Mouse (Mus musculus): ENCODE data around the gene Ptch2. TPM values are rescaled to one million over a fixed set of nuclear protein-coding genes. Genes with fewer than 3 reads are reported as not detected.
A peak's percentile ranks its signal among the peaks of the same experiment; 100 is the strongest.

Gene Ptch2
- total RNA-seq (2021): 1 to 10 TPM; 1.7 to 3.5 TPM
- long read RNA-seq, experiment 1, partial matches to known transcripts: 0 of 1 reads
- long read RNA-seq, experiment 1, other reads (novel, unspliced or antisense): 1 of 1 reads
- long read RNA-seq, experiment 2: 0 reads

DNA sequence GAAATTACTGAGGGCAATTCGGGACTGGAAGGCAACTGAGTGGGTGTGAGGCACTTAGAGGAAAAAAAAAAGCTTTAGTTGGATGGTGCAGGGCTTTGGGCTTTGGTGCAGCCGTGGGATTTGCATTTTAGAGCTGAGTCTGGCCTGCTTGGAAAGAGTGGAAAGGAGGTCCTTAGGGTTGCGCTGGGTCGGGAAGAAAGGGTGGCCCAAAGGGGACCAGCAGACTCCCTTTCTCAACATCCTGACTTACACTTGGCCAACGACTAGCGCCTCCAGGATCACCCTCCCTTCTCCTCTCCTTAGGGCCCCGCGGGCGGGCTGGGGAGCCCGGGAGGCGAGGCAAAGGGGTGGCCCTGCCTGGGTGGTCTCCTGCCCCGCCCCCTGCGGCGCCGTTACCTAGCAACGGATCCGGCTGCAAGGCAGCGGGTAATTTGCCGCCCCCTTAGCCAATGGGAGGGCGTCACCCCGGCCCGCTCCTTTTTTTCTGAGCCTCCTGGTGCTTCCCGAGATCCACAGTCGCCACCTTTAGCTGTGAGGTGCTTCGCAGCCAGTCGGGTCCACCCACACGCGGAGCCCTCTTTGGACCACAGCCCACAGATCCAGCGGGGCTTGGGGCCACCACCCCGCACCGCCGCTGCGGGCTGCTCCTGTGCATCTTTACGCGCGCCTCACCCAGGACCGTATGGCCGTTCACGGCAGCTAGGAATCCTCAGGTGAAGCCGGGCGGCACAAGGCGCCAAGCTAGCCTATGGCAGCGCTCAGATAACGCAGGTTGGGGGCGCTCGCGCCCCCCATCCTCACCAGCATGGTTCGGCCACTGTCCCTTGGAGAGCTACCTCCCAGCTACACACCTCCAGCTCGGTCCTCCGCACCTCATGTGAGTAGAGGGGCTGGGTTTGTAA is at the start of gene Ptch2:
TSS of gene Ptch2 (plus strand) at position 525 of the 902 bp plus-strand sequence.
- intact Hi-C loops (cut with DNase I): no loop called here
- peak within 1 kb of the TSS; percentile 58 for H3K4me3 ChIP-seq
- DNase-seq (ENCODE audit: extremely low spot score in 1 of 2, low spot score in 2 of 2): peak; percentile 22 to 52
- no peak; the same call in 1 of the 2 replicates for TF ChIP-seq CTCF (IDR thresholded peaks at IDR 0.05)
- H3K27ac ChIP-seq: no peak within 1 kb of the TSS

DNA sequence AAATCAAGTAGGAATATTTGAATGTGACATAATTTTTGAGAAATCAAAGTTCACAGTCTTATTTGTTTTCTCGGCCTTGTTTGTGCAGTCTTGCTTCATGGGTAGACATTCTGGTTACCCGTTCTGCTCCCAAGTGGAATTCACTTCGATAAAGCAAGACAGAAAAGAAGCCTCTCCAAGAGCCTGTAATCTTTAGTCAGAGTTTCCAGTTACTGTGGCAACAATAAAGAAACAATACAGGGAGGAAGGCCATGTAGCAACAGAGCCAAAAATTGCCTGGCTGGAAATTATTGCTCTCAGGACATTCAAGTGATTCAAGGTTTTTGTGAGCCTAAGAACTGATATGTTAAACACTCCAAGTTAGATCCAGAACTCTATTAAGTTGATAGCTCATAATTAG is 47.0 kb upstream of the Ptch2 start:
- DNase-seq (ENCODE audit: extremely low spot score in 1 of 2, low spot score in 2 of 2): no peak
- intact Hi-C loops (cut with DNase I): no loop called here
- no peak for TF ChIP-seq CTCF (IDR thresholded peaks at IDR 0.05)

DNA sequence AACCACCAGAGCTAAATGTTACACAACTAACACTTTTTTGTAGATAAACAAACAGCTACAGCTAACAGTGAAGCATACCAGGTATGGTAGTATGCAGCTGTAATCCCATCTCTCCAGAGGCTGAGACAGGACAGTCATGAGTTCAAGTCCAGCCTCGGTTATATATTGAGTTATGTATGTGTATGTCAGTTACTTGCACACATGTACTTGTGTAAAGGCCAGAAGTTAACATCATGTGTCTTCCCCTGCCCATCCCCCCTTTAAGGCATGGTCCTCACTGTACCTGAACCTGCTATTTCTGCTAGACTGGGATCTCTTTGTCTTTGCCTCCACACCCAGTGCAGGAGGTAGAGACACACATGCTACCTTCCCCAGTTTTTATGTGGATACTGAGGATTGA is 46.4 kb upstream of the Ptch2 start:
- TF ChIP-seq CTCF (IDR thresholded peaks at IDR 0.05): no peak
- intact Hi-C loops (cut with DNase I): no loop called here

More for the DNA sequence above, 47.0 kb upstream of the Ptch2 start:
- no peak overlapping the region for H3K4me3 ChIP-seq
- no peak overlapping the region for H3K27ac ChIP-seq

DNA sequence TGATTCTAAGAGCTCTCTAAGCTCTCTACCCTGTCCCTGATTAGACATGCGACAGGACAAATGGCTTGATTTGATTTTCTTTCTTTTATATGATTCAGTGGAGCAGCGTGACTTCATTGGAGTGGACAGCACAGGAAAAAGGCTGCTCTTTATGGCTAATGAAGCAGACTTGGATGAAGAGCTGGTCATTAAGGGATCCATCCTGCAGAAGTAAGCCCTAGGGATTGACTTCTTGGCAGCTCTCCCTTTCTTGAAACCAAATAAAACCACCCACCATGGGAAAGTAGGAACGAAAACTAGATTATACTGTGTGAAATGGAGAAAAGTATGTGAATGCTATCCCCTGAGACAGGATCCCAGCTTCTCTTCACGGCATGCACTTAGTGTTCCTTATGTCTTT is 43.2 kb upstream of the Ptch2 start:
- DNase-seq (ENCODE audit: extremely low spot score in 1 of 2, low spot score in 2 of 2): no peak
- H3K27ac ChIP-seq: no peak overlapping the region
- H3K4me3 ChIP-seq: no peak overlapping the region
- intact Hi-C loops (cut with DNase I): no loop called here
- no peak for TF ChIP-seq CTCF (IDR thresholded peaks at IDR 0.05)

More for the DNA sequence above, 46.4 kb upstream of the Ptch2 start:
- Histone ChIP-seq H3K4me3 (no peak overlapping the region), H3K27ac (no peak overlapping the region)
- no peak for DNase-seq (ENCODE audit: extremely low spot score in 1 of 2, low spot score in 2 of 2)

DNA sequence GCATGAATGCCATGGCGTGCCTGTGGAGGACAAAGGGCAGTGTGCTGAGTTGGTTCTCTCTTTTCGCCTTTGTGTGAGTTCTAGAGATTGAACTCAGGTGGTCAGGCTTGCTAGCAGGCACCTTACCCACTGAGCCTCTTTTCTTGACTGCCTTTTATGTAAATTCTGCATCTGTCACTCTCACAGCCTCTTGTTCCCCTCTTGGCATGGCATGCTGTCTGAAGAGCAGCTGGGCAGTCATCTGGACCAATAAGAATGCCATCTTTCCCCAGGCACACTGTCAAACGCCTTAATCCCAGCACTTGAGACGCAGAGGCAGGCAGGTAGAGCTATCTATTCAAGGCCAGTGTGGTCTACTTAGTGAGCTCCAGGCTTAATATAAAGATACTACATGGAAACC is 41.9 kb upstream of the Ptch2 start:
- intact Hi-C loops (cut with DNase I): no loop called here
- no peak for TF ChIP-seq CTCF (IDR thresholded peaks at IDR 0.05)
- no peak for DNase-seq (ENCODE audit: extremely low spot score in 1 of 2, low spot score in 2 of 2)
- H3K4me3 ChIP-seq: no peak overlapping the region
- no peak overlapping the region for H3K27ac ChIP-seq

DNA sequence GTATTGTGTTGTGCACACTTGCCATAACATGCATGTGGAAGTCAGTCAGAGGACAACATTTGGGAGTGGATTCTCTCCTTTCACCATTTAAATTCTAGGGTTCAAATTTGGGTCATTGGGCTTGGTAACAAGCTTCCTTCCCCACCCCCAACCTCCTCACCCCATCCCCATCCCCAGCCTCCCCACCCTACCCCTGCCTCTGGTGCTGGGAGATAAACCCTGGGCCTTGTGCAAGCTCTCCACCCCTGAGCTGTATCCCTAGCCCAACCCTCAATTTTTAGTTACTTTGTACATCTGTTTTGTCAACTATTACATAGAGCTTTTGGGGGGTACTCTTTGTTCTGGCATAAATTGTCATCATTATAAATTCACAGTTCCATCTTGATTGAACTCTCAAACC is 39.8 kb upstream of the Ptch2 start:
- no peak for TF ChIP-seq CTCF (IDR thresholded peaks at IDR 0.05)
- no peak overlapping the region for H3K4me3 ChIP-seq
- DNase-seq (ENCODE audit: extremely low spot score in 1 of 2, low spot score in 2 of 2): no peak
- H3K27ac ChIP-seq: no peak overlapping the region
- intact Hi-C loops (cut with DNase I): no loop called here

DNA sequence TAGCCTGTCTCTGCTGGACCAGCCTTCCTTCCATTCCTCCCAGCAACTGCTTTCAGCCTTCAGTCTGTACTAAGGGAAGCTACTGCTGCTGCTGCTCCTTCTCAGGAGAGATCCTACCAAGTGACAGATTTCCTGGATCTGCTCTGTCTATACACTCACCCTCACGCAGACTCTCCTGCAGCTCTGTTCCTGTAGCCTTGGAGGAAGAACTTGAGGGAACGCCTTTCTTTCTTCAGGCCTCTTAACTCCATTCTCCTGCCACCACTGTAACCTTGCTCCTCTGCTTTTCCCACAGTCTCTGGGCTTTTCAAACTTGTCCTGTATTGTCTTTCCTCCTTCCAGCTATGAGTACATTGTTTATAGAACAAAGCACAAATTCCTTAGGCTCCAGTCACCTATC is 39.4 kb upstream of the Ptch2 start:
- intact Hi-C loops (cut with DNase I): no loop called here
- no peak overlapping the region for H3K27ac ChIP-seq
- no peak for DNase-seq (ENCODE audit: extremely low spot score in 1 of 2, low spot score in 2 of 2)
- no peak for TF ChIP-seq CTCF (IDR thresholded peaks at IDR 0.05)
- no peak overlapping the region for H3K4me3 ChIP-seq

DNA sequence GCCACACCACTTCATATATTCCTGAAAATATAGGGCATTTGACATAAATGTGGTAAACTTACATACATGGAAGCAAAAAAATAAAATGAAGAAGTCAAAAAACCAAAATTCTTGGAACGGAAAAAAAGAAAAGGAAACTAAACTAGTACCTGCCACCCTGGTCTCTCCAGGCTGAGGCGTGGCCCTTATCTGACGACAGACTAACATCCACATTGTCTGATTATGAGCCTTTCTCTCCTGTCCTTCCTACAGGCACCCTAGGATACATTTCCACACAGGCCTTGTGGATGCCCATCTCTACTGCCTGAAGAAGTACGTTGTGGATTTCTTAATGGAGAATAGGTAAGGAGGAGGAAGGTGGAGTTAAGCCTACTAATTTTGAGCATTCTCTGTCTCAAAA is 37.4 kb upstream of the Ptch2 start:
- H3K27ac ChIP-seq: no peak overlapping the region
- no peak overlapping the region for H3K4me3 ChIP-seq
- no peak for DNase-seq (ENCODE audit: extremely low spot score in 1 of 2, low spot score in 2 of 2)
- intact Hi-C loops (cut with DNase I): no loop called here
- TF ChIP-seq CTCF (IDR thresholded peaks at IDR 0.05): no peak

DNA sequence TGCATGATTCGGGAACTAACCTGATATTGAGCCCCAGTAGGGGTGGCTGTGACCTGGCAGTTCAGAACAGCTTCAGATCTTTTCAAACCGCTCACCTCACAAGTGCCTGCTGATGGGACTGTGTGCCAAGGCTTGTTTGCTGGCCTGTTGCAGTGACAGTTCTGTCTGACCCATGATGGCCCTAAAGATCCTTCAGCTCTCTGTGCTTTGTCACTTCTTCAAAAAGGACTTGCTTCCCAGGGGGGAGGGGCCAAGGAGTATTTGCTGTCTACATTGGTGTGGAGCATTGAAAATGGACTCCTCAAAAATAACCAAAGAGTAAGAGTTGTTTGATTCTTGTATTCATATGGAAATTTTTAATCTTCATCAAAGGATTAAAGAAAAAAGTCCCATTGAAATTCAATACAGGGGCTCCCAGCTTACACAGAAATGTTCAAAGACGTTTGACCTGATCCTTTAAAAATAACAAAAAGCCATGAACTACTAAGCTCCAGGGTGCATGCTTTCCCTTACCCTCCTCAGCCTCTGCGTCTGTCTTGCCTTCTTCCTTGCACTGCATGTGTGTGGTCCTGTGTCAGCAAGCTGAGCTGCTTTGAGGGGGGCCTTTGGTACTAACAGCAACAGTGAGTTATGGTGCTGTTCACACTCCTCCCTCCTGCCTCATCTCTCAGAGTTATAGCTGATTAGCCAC is 33.0 kb upstream of the Ptch2 start:
- DNase-seq (ENCODE audit: extremely low spot score in 1 of 2, low spot score in 2 of 2): no peak
- no peak overlapping the region for H3K27ac ChIP-seq
- intact Hi-C loops (cut with DNase I): no loop called here
- TF ChIP-seq CTCF (IDR thresholded peaks at IDR 0.05): no peak
- H3K4me3 ChIP-seq: no peak overlapping the region

DNA sequence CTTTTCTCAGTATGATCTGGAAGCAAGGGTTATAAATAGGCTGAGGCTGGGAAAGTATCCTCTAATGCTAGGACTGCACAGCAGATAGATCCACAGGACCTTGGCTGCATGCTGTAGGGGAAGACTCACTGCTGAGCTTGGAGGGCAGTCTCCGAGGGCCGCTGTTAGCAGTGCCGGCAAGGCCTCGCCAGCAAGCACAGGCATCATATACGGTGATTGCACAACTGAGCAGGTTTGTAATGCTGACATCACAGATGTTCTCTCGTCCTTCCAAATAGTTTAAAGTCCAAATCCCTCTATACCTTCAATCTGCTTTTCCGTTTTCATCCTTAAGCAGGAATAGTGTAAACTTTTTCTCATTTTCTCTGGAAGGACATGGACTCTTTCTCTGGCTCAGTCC is 27.8 kb upstream of the Ptch2 start:
- DNase-seq (ENCODE audit: extremely low spot score in 1 of 2, low spot score in 2 of 2): no peak
- no peak for TF ChIP-seq CTCF (IDR thresholded peaks at IDR 0.05)
- no peak overlapping the region for H3K4me3 ChIP-seq
- intact Hi-C loops (cut with DNase I): no loop called here
- no peak overlapping the region for H3K27ac ChIP-seq

DNA sequence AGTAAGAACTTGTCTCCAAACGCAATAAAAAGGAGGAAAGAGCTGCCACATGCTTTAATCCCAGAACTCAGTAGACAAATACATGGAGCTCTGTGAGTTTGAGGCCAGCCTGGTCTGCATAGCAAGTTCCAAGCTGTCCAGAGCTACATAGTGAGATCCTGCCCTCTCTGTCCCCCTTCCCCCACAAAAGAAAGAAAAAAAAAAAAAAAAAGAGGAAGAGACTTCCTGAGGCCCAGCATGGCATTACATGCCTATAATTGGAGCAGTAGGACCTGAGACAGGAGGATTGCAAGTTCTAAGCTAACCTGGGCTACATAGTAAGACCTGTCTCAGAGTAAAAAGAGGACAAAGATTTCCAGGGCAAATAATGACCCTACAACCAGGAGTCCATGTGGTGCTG is 26.2 kb upstream of the Ptch2 start:
- no peak overlapping the region for H3K4me3 ChIP-seq
- TF ChIP-seq CTCF (IDR thresholded peaks at IDR 0.05): no peak
- intact Hi-C loops (cut with DNase I): no loop called here
- no peak overlapping the region for H3K27ac ChIP-seq
- DNase-seq (ENCODE audit: extremely low spot score in 1 of 2, low spot score in 2 of 2): no peak

DNA sequence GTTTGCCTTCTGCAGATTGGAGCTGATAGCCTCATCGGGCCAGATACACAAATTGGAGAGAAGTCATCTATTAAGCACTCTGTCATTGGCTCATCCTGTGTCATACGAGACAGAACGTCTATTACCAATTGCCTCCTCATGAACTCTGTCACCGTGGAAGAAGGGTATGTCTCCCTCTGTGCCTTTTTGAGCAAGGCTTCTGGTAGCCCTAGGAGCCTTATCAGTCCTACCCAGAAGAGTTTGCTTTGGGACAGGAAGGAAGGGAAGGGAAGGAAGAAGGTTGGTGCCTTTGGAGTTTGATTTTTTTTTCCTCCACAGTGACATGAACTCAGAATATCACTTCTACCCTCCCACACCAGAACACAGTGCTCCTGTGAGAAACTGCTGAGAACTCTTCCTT is 25.3 kb upstream of the Ptch2 start:
- DNase-seq (ENCODE audit: extremely low spot score in 1 of 2, low spot score in 2 of 2): no peak
- intact Hi-C loops (cut with DNase I): no loop called here
- no peak overlapping the region for H3K27ac ChIP-seq
- no peak overlapping the region for H3K4me3 ChIP-seq
- no peak for TF ChIP-seq CTCF (IDR thresholded peaks at IDR 0.05)

Measured in left cerebral cortex, adult 2 months (tissue).